Mouse (Mus musculus): ENCODE measurements around the gene Atp6v0c.

- TF ChIP-seq CTCF (IDR thresholded peaks at IDR 0.05; ENCODE audit: low read depth), result no peak
- TF ChIP-seq EP300 (IDR thresholded peaks at IDR 0.05; ENCODE audit: low read depth), result no peak
Measured at GRCm38 (mm10) chr17:24154463-24154862, 15.0 kb downstream of the Atp6v0c start.

Measured in liver, embryonic 14.5 days (tissue).